Comparison of ENCODE assay signal across 8 mouse cellular contexts in genomic region chr3:108654566-108654965, GRCm38 (mm10). TPM values are rescaled to one million over a fixed set of nuclear protein-coding genes. Genes with fewer than 3 reads are reported as not detected.
A peak's percentile ranks its signal among the peaks of the same experiment; 100 is the strongest.
DNase-seq lines count a peak whose midpoint lies in the region; ATAC-seq and TF ChIP-seq lines count a peak whose summit lies in the region.

No protein-coding gene starts in this region.

- peak overlapping the region; percentile 91 for H3K9ac ChIP-seq in lung, postnatal 0 days (replicated peaks; ENCODE audit: low read depth)
- peak overlapping the region; percentile 75 for H3K9ac ChIP-seq in hindbrain, embryonic 14.5 days
- peak overlapping the region; percentile 82; the same call in 1 of the 2 replicates for H3K9ac ChIP-seq in midbrain, embryonic 15.5 days

- H3K4me3 ChIP-seq in lung, postnatal 0 days (ENCODE audit: low read depth, low read length): peak overlapping the region; percentile 74
- H3K4me3 ChIP-seq in cortical plate, adult 2 months (ENCODE audit: insufficient read depth, low read length): peak overlapping the region; percentile 74
- peak overlapping the region; percentile 84 for H3K4me3 ChIP-seq in hindbrain, embryonic 14.5 days (replicated peaks; ENCODE audit: low read length)
- H3K4me3 ChIP-seq in midbrain, embryonic 15.5 days: peak overlapping the region; percentile 77

- H3K9me3 ChIP-seq in lung, postnatal 0 days (ENCODE audit: low read length): no peaks in the 10 kb centered on the region
- no peaks in the 10 kb centered on the region for H3K9me3 ChIP-seq in hindbrain, embryonic 14.5 days (ENCODE audit: control insufficient read depth, low read length)
- H3K9me3 ChIP-seq in midbrain, embryonic 15.5 days: no peaks in the 10 kb centered on the region

- H3K4me2 ChIP-seq in lung, postnatal 0 days (replicated peaks; ENCODE audit: low read depth, low read length): peak overlapping the region; percentile 60
- peak overlapping the region; percentile 66 for H3K4me2 ChIP-seq in hindbrain, embryonic 14.5 days (replicated peaks)
- peak overlapping the region; percentile 53 for H3K4me2 ChIP-seq in midbrain, embryonic 15.5 days

- DNase-seq in lung, postnatal 0 days (ENCODE audit: low spot score): peak; percentile 34
- DNase-seq in lung, postnatal 4 days: no peak
- no peak for DNase-seq in hindbrain, embryonic 14.5 days (ENCODE audit: low spot score)
- no peak for DNase-seq in frontal cortex, postnatal 10 days (ENCODE audit: low spot score in 2 of 2)
- no peak for DNase-seq in adrenal gland, adult 8-10 months

- WGBS in lung, postnatal 0 days: 12% methylated on average over 14 of the region's 14 CpGs
- 32% methylated on average over 14 of the region's 14 CpGs for WGBS in hindbrain, embryonic 14.5 days
- WGBS in midbrain, embryonic 15.5 days: 23% methylated on average over 14 of the region's 14 CpGs

- H3K27me3 ChIP-seq in lung, postnatal 0 days (replicated peaks; ENCODE audit: insufficient read depth, low read length): no peaks in the 10 kb centered on the region
- no peaks in the 10 kb centered on the region for H3K27me3 ChIP-seq in hindbrain, embryonic 14.5 days (ENCODE audit: control insufficient read depth, insufficient read depth, low read length)
- no peaks in the 10 kb centered on the region for H3K27me3 ChIP-seq in midbrain, embryonic 15.5 days (replicated peaks)

- no peak for ATAC-seq in lung, postnatal 0 days
- no peak for ATAC-seq in hindbrain, embryonic 14.5 days (ENCODE audit: low FRiP score)
- ATAC-seq in midbrain, embryonic 15.5 days (replicated peaks): no peak
- ATAC-seq in monocyte, adult 5-6 weeks (replicated peaks; ENCODE audit: insufficient number of reproducible peaks, low FRiP score, low TSS enrichment, poor library complexity, severe bottlenecking): no peak

- TF ChIP-seq POLR2A in cortical plate, adult 2 months (IDR thresholded peaks at IDR 0.05; ENCODE audit: extremely low read depth, insufficient read depth, low read length): no peak

- H3K4me1 ChIP-seq in lung, postnatal 0 days (ENCODE audit: insufficient read depth, low read depth, low read length): peaks cover 5% of the 10 kb centered on the region; the same call in 1 of the 2 replicates
- no peaks in the 10 kb centered on the region; the same call in 1 of the 2 replicates for H3K4me1 ChIP-seq in cortical plate, adult 2 months (ENCODE audit: control insufficient read depth, insufficient read depth, low read length)
- H3K4me1 ChIP-seq in hindbrain, embryonic 14.5 days (replicated peaks; ENCODE audit: control insufficient read depth, insufficient read depth, low read length): peaks cover 12% of the 10 kb centered on the region
- peaks cover 12% of the 10 kb centered on the region for H3K4me1 ChIP-seq in midbrain, embryonic 15.5 days

- H3K27ac ChIP-seq in lung, postnatal 0 days (ENCODE audit: low read length): 0 out of 2 replicates have a peak overlapping the region, but pooled peaks have one; percentile 88
- H3K27ac ChIP-seq in cortical plate, adult 2 months (ENCODE audit: insufficient read depth, low read length): no peak overlapping the region
- H3K27ac ChIP-seq in hindbrain, embryonic 14.5 days: 0 out of 2 replicates have a peak overlapping the region, but pooled peaks have one; percentile 89
- H3K27ac ChIP-seq in midbrain, embryonic 15.5 days: no peak overlapping the region

- TF ChIP-seq CTCF in lung, postnatal 0 days (IDR thresholded peaks at IDR 0.05): no peak
- no peak for TF ChIP-seq CTCF in cortical plate, adult 2 months (IDR thresholded peaks at IDR 0.05; ENCODE audit: extremely low read depth, insufficient read depth, low read length)

- no peaks in the 10 kb centered on the region for H3K36me3 ChIP-seq in lung, postnatal 0 days (ENCODE audit: insufficient read depth, low read length)
- H3K36me3 ChIP-seq in hindbrain, embryonic 14.5 days (replicated peaks; ENCODE audit: control insufficient read depth, insufficient read depth): no peaks in the 10 kb centered on the region
- H3K36me3 ChIP-seq in midbrain, embryonic 15.5 days (replicated peaks): no peaks in the 10 kb centered on the region

- no peak for TF ChIP-seq EP300 in lung, postnatal 0 days (IDR thresholded peaks at IDR 0.05)

RNA-seq across cellular contexts. Expression of gene Clcc1, which starts 0.9 kb away (rescaled TPM):
- polyA plus RNA-seq in lung, postnatal 0 days (2015; fragmentation: Nextera tagmentation; extraction: Ambion mirVana): 63.6 and 65.2 TPM in 2 replicates
- 43.8 and 44.6 TPM in 2 replicates for polyA plus RNA-seq in cortical plate, adult 2 months (2012; rRNA removed)
- polyA plus RNA-seq in hindbrain, embryonic 14.5 days (2014; fragmentation: Nextera tagmentation; extraction: Ambion mirVana): 40.2 and 42.8 TPM in 2 replicates
- polyA plus RNA-seq in midbrain, embryonic 15.5 days (2015; fragmentation: Nextera tagmentation; extraction: Ambion mirVana): 39.6 and 48.3 TPM in 2 replicates
- total RNA-seq in adrenal gland, adult 8-10 months (2022): 10 to 100 TPM; 45.3 to 56.4 (median 50.8) TPM
- total RNA-seq in monocyte, adult 5-6 weeks (2017): 71.2 to 120 TPM (median 75.3 TPM) in 3 replicates

Comparison
In these comparisons a context has a peak if more than half of its experiments do, and no peak if none do; other contexts are left out.
1. H3K27ac ChIP-seq: peak in lung, postnatal 0 days (single experiment) and hindbrain, embryonic 14.5 days (single experiment); none in cortical plate, adult 2 months (single experiment) and midbrain, embryonic 15.5 days (single experiment).
2. Peak in every context shown above with its lines, with median percentiles within 50 percentile points of each other: H3K4me2 ChIP-seq, H3K4me3 ChIP-seq and H3K9ac ChIP-seq.